Mouse (Mus musculus) gastrocnemius, adult 2 months (tissue): Measurements from ENCODE around the gene Patz1. TPM values are rescaled to one million over a fixed set of nuclear protein-coding genes. Genes with fewer than 3 reads are reported as not detected.

Experiments used
- DNase-seq: peaks from one replicate; pipeline ENCODE4 v3.0.0; 2022
- H3K27ac ChIP-seq: fragments of 200-600 bp; 2 replicates; pipeline ENCODE4 v1.8.1; 2022; ENCODE audit warnings: mild to moderate bottlenecking
- H3K4me3 ChIP-seq: fragments of 200-600 bp; 2 replicates; pipeline ENCODE4 v1.8.1; 2022; ENCODE audit warnings: mild to moderate bottlenecking, moderate library complexity
- CTCF ChIP-seq: fragments of 200-600 bp; IDR thresholded peaks from 2 replicates; pipeline ENCODE4 v1.8.1; 2022; ENCODE audit warnings: antibody characterized with exemption, mild to moderate bottlenecking, moderate library complexity
- intact Hi-C: fragments of 180-260 bp; cut with DNase I; formaldehyde crosslinking; loops from one replicate; pipeline ENCODE4 v1.15.1; 2025
- long read RNA-seq, 2 experiments: library from polyadenylated mRNA; stranded (forward); transcript quantifications; one replicate each; pipeline ENCODE4 v2.0.0; 2021
- total RNA-seq, 2 experiments: library from RNA; stranded (reverse); gene quantifications; 2 replicates each; pipeline ENCODE4 v1.2.3; 2021

Gene Patz1
- 10 to 100 TPM; 11.9 to 17.2 TPM for total RNA-seq
- long read RNA-seq, experiment 1, partial matches to known transcripts: 1 of 6 reads
- long read RNA-seq, experiment 1, other reads (novel, unspliced or antisense): 0 of 6 reads
- long read RNA-seq, experiment 2, partial matches to known transcripts: 0 of 6 reads
- long read RNA-seq, experiment 2, other reads (novel, unspliced or antisense): 1 of 6 reads

- peak; percentile 63 for DNase-seq
- no peak for TF ChIP-seq CTCF
- Histone ChIP-seq H3K4me3 (peak within 1 kb of the TSS; percentile 94), H3K27ac (peak within 1 kb of the TSS; percentile 99)
- intact Hi-C loops: loop anchor here (1.0 kb wide), 1 partner anchor 22 kb away; the partner anchor contains the start of gene Drg1
Measured at GRCm38 (mm10) chr11:3288521-3289301, at the start of gene Patz1. Gene Patz1, plus strand, starts transcription at chr11:3288874.

DNA sequence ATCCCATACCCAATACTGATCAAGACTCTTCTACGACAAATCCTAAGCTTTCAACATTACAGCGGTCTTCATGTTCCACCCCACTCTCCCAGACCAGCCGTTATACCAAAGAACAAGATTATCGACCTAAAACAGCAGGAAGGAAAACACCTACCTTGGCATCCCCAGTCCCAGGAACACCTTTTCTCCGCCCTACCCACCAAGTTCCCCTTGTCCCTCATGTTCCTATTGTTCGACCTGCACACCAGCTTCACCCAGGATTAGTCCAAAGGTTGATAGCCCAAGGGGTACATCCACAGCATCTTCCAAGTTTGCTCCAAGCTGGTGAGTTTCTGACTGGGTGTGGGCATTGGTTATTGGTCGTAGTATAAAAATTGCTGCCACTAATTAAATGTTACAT is 46.3 kb upstream of the Patz1 start:
- H3K27ac ChIP-seq: no peak overlapping the region
- no peak for DNase-seq
- intact Hi-C loops: no loop called here
- no peak overlapping the region for H3K4me3 ChIP-seq
- TF ChIP-seq CTCF: no peak

- TF ChIP-seq CTCF: no peak
- intact Hi-C loops: no loop called here
- H3K27ac ChIP-seq: no peak overlapping the region
Measured at GRCm38 (mm10) chr11:3243771-3244170, 44.9 kb upstream of the Patz1 start.

DNA sequence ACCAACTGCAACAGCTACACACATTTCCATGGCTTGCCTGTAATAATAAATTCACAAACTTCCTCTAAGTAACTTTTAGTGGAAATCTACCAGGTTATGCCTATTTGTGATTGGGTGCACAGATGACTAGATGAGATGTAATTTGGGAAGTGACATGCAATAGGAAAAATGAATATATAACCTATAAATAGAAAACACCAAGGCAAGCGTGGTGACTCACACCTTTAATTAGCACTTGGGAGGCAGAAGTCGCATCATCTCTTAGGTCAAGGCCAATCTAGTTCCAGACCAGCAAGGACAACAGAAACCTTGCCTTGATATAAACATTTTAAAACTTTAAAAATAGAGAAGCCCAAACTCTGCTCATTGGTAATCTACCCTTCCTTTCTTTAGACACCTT is 41.3 kb upstream of the Patz1 start:
- no peak for TF ChIP-seq CTCF
- Histone ChIP-seq H3K27ac (peak overlapping the region; percentile 86), H3K4me3 (no peak overlapping the region)
- DNase-seq: no peak
- intact Hi-C loops: no loop called here

More at GRCm38 (mm10) chr11:3243771-3244170, 44.9 kb upstream of the Patz1 start:
- no peak for DNase-seq
- H3K4me3 ChIP-seq: no peak overlapping the region

DNA sequence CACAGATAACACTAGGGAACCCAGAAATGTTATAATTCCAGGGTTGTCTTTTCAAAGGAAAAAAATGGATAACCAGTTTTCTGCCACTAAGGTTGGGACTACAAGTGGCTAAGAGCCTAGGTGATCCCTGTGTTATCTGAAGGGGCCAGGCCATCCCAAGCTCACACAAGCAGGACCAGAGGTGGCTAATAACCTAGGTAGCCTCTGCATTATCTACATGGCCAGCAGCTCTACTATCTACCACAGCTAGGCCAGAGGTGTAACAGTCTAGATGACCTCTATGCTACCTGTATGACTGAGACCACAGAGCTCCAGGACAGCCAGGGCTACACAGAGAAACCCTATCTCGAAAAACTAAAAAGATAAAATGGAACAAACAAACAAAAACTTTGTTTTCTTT is 29.1 kb upstream of the Patz1 start:
- Histone ChIP-seq H3K4me3 (no peak overlapping the region), H3K27ac (no peak overlapping the region)
- intact Hi-C loops: loop anchor here (5.0 kb wide), 1 partner anchor 42 kb away; no protein-coding TSS in a partner anchor
- DNase-seq: no peak
- TF ChIP-seq CTCF: no peak

GRCm38 (mm10) chr11:3265291-3266078 is 23.2 kb upstream of the Patz1 start:
- intact Hi-C loops: loop anchor here (1.0 kb wide), 1 partner anchor 24 kb away; no protein-coding TSS in a partner anchor

GRCm38 (mm10) chr11:3266079-3266685 is 22.5 kb upstream of the Patz1 start, which contains the start of gene Drg1:
Gene Drg1, minus strand, starts transcription at chr11:3266415.
- H3K27ac ChIP-seq: peak within 1 kb of the TSS; percentile 95
- TF ChIP-seq CTCF: peak; percentile 6; the same call in 1 of the 2 replicates
- intact Hi-C loops: loop anchor here (1.0 kb wide), 1 partner anchor 23 kb away; no protein-coding TSS in a partner anchor
- DNase-seq: peak; percentile 97
- peak within 1 kb of the TSS; percentile 86 for H3K4me3 ChIP-seq

More at GRCm38 (mm10) chr11:3265291-3266078, 23.2 kb upstream of the Patz1 start:
- no peak for DNase-seq
- no peak for TF ChIP-seq CTCF
- peak overlapping the region; percentile 95 for H3K27ac ChIP-seq
- H3K4me3 ChIP-seq: peak overlapping the region; percentile 86

- Histone ChIP-seq H3K4me3 (peak overlapping the region; percentile 86), H3K27ac (peak overlapping the region; percentile 95)
- no peak for DNase-seq
- intact Hi-C loops: no loop called here
- TF ChIP-seq CTCF: no peak
Measured at GRCm38 (mm10) chr11:3267133-3267532, 21.5 kb upstream of the Patz1 start.

GRCm38 (mm10) chr11:3269241-3269640 is 19.4 kb upstream of the Patz1 start:
- no peak for TF ChIP-seq CTCF
- no peak overlapping the region for H3K27ac ChIP-seq
- no peak for DNase-seq
- H3K4me3 ChIP-seq: no peak overlapping the region
- intact Hi-C loops: no loop called here

DNA sequence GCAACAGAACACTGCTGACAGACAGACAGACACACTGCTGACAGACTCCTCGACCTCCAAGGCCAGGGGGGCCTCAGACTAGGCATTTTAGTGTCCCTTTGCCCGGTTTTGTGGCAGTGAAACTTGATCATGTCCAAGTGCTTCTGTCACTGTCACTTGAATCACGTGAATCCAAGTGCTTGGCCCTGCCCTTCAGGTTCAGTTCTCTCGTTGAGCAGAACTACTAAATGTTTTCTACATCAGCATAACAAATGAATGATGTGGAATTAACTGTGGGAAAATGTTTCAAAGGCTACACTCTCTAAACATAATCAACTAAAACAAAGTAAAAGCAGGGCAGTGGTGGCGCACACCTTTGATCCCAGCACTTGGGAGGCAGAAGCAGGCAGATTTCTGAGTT is 10.3 kb upstream of the Patz1 start:
- no peak overlapping the region for H3K27ac ChIP-seq
- no peak for DNase-seq
- no peak overlapping the region for H3K4me3 ChIP-seq
- intact Hi-C loops: no loop called here
- no peak for TF ChIP-seq CTCF

GRCm38 (mm10) chr11:3279729-3280128 is 8.9 kb upstream of the Patz1 start:
- intact Hi-C loops: no loop called here
- DNase-seq: no peak
- Histone ChIP-seq H3K4me3 (no peak overlapping the region), H3K27ac (no peak overlapping the region)
- no peak for TF ChIP-seq CTCF

- DNase-seq: no peak
- no peak overlapping the region for H3K4me3 ChIP-seq
- H3K27ac ChIP-seq: no peak overlapping the region
- intact Hi-C loops: no loop called here
- no peak for TF ChIP-seq CTCF
Measured at GRCm38 (mm10) chr11:3282887-3283286, 5.8 kb upstream of the Patz1 start.
